Mouse (Mus musculus): ENCODE results near the gene Cxcl10. TPM values are rescaled to one million over a fixed set of nuclear protein-coding genes. Genes with fewer than 3 reads are reported as not detected.

Gene Cxcl10
- polyA plus RNA-seq, 1 experiment from 2014 or later, result 0.29 TPM

DNA sequence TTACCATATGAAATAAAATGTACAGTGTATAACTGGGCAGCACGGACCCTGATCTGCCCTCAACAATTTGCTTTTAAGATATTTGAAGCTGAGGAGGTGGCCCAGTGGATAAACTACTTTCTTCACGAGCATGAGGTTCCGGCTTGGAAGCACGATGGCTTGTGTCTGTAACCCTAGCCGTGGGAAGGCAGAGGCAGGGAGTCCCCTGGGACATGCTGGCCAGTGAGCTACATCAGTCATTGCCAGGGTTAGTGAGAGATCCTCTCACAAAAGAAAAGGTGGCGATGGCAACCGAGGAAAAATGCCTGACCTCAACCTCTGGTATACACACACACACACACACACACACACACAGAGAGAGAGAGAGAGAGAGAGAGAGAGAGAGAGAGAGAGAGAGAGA lies 35.1 kb upstream of the Cxcl10 start:
- WGBS, result 43% methylated on average over 7 of the region's 7 CpGs
- Histone ChIP-seq H3K4me1 (no peaks in the 10 kb centered on the region), H3K27me3 (no peaks in the 10 kb centered on the region), H3K9ac (no peak overlapping the region), H3K36me3 (no peaks in the 10 kb centered on the region), H3K4me2 (replicated peaks) (no peak overlapping the region), H3K27ac (no peak overlapping the region), H3K9me3 (no peaks in the 10 kb centered on the region), H3K4me3 (no peak overlapping the region)
- ATAC-seq (ENCODE audit: insufficient number of reproducible peaks, insufficient read depth, low FRiP score, low TSS enrichment), result no peak; the same call in 1 of the 2 replicates

DNA sequence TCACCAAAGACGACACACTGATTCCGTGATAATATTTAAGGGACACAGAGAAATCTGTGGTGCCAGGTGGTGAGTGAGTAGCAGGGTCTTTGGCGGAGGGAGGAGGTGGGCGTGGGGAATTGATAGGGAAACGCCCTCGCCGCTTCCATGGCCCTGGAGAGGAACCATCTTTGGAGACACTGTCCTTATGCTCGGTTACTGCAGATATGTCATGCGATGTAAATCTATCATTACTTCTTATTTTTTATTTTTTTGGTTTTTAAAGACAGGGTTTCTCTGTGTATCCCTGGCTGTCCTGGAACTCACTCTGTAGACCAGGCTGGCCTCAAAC lies 33.6 kb upstream of the Cxcl10 start:
- no peaks in the 10 kb centered on the region for H3K36me3 ChIP-seq
- H3K27ac ChIP-seq, result no peak overlapping the region
- ATAC-seq (ENCODE audit: insufficient number of reproducible peaks, insufficient read depth, low FRiP score, low TSS enrichment), result no peak
- H3K4me3 ChIP-seq, result no peak overlapping the region
- H3K27me3 ChIP-seq, result no peaks in the 10 kb centered on the region
- no peaks in the 10 kb centered on the region for H3K9me3 ChIP-seq
- H3K4me1 ChIP-seq, result 0 out of 2 replicates have a peak, but pooled peaks cover 3% of the 10 kb centered on the region
- no peak overlapping the region for H3K4me2 ChIP-seq (replicated peaks)
- no peak overlapping the region for H3K9ac ChIP-seq
- WGBS, result 67% methylated on average over 9 of the region's 9 CpGs

DNA sequence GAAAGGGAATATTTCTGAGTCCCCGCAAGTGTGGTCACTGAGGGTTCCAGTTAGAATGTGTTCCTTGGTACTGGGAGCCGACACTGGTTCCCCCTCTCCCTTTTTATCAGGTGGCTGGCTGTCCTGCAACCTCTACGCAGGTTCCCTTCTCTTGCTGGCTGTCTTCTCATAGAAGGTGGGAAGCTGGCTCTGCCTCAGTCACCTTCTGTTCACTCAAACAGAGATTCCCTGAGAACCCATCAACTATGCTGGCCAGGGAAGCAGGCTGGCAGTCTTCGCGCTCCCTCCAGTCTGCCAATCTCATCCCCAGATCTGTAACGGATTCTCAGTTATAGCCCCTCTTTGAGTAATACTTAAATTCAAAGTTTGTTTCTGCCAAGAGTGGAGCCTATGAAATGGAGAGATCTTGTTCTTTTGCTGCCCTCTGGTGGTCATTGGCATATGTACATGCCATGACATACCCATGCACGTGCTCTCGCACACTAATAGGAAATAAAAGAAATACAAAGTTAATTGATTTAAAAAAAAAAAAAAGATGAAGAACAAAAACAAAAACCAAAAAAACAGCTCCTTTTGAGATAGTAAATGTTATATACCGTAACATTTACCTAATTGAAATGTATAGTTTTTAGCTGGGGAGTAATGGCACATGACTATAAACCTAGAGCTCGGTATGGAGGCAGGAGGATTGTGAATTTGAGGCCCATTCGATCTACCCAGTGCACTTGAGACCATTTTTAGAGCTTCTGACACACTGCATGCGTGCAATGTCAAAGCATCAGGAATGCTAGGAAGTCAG lies 33.1 kb upstream of the Cxcl10 start:
- Histone ChIP-seq H3K27ac (no peak overlapping the region), H3K9ac (no peak overlapping the region), H3K9me3 (no peaks in the 10 kb centered on the region), H3K4me3 (no peak overlapping the region), H3K36me3 (no peaks in the 10 kb centered on the region), H3K4me1 (peaks cover 8% of the 10 kb centered on the region; the same call in 1 of the 2 replicates), H3K4me2 (replicated peaks) (no peak overlapping the region), H3K27me3 (no peaks in the 10 kb centered on the region)
- no peak for ATAC-seq (ENCODE audit: insufficient number of reproducible peaks, insufficient read depth, low FRiP score, low TSS enrichment)
- 35% methylated on average over 12 of the region's 12 CpGs for WGBS

DNA sequence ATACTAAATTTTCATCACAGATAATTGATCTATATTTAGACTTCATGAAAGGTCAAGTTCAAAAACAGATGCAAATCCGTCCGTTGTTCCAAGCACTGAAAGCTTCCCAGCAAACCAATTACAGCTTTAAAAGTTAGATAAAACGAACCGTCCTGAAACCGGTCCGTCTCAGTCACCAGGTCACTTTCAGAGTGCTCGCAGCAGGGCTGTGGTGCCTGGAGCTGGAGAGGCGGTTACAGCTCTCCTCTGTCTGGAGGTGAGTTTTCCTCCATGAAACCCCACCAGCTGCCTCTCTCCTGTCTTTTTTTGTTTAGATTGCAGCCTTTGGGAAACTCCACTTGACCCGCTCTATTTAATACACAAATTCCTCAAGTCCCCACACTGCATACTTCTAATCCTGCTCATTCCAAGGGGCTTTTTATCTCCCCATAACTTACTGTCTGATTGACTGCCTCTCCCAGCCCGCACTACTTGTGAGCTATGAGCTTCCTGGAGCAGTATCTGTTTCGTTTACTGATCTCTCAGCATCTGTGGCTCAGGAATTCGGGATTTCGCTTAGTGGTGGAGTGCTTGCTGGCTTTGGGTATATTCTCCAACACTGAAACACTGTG lies 28.2 kb upstream of the Cxcl10 start:
- no peaks in the 10 kb centered on the region for H3K36me3 ChIP-seq
- no peak overlapping the region for H3K4me3 ChIP-seq
- WGBS, result 31% methylated on average over 13 of the region's 13 CpGs
- no peak overlapping the region for H3K4me2 ChIP-seq (replicated peaks)
- ATAC-seq (ENCODE audit: insufficient number of reproducible peaks, insufficient read depth, low FRiP score, low TSS enrichment), result no peak
- no peaks in the 10 kb centered on the region for H3K27me3 ChIP-seq
- H3K27ac ChIP-seq, result no peak overlapping the region
- H3K4me1 ChIP-seq, result peaks cover 9% of the 10 kb centered on the region; the same call in 1 of the 2 replicates
- H3K9ac ChIP-seq, result no peak overlapping the region
- H3K9me3 ChIP-seq, result no peaks in the 10 kb centered on the region

DNA sequence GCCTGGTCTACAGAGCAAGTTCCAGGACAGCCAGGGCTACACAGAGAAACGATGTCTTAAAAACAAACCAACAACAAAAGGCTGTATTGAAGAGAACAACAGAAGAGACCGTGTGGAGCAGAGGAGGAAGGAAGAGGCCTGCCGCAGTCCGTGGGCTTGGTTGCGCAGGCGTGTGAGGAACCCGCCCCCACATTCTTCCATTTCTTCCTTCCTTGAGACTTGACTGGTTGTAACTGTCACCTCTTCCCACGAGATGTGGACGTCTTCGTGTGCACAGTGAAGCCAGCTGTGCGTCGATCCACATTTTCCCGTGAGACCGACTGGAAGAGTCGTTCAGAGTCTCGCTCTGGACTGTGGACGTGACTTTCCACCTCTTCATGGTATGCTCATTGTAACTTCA lies 26.7 kb upstream of the Cxcl10 start:
- Histone ChIP-seq H3K4me2 (replicated peaks) (no peak overlapping the region), H3K9ac (no peak overlapping the region), H3K27me3 (no peaks in the 10 kb centered on the region), H3K27ac (no peak overlapping the region), H3K36me3 (no peaks in the 10 kb centered on the region), H3K9me3 (no peaks in the 10 kb centered on the region), H3K4me1 (peaks cover 9% of the 10 kb centered on the region; the same call in 1 of the 2 replicates), H3K4me3 (no peak overlapping the region)
- WGBS, result 85% methylated on average over 17 of the region's 17 CpGs
- no peak for ATAC-seq (ENCODE audit: insufficient number of reproducible peaks, insufficient read depth, low FRiP score, low TSS enrichment)

DNA sequence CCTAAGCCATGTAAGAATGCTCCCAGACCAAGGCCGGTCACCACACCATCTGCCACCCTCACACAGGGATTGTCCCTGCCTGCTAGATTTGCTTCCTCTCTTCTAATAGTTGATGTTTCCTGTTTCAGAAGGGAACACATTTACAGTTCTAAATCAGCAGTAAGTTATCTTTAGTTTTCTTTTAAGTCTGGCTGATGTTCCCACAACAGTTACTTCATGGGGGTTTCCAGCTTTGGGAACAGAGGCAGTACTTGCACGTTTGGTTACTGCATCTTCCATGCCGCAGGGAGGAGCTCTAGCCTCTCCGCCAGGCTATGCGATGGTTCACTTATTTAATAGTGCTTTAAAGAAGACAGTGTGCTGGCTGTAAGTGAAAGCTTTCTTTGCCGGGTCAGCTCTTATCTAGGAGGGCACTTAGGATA lies 26.0 kb upstream of the Cxcl10 start:
- Histone ChIP-seq H3K9me3 (no peaks in the 10 kb centered on the region), H3K4me3 (no peak overlapping the region), H3K27ac (no peak overlapping the region), H3K36me3 (no peaks in the 10 kb centered on the region), H3K27me3 (no peaks in the 10 kb centered on the region), H3K4me1 (peaks cover 9% of the 10 kb centered on the region; the same call in 1 of the 2 replicates), H3K9ac (no peak overlapping the region), H3K4me2 (replicated peaks) (no peak overlapping the region)
- 71% methylated on average over 6 of the region's 6 CpGs for WGBS
- ATAC-seq (ENCODE audit: insufficient number of reproducible peaks, insufficient read depth, low FRiP score, low TSS enrichment), result no peak

DNA sequence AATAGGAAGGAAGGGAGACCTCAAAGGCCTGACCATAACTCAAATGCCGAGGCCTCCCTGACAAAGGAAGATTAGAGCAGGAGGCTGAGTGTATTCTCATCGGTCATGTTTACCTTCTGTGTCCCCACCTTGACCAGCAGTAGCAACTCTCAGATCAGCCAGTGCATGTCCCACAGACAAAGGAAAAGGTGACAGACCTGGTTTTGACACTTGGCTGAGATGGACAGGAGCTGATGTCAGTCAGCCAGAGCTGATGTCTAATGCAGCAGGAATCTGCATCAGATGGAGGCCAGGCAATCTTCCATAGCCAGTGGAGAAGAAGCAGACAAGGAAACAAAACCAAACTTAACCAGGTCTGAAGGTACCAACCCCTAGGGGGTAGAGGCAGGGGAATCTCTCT lies 23.9 kb upstream of the Cxcl10 start:
- 76% methylated on average over 2 of the region's 2 CpGs for WGBS

DNA sequence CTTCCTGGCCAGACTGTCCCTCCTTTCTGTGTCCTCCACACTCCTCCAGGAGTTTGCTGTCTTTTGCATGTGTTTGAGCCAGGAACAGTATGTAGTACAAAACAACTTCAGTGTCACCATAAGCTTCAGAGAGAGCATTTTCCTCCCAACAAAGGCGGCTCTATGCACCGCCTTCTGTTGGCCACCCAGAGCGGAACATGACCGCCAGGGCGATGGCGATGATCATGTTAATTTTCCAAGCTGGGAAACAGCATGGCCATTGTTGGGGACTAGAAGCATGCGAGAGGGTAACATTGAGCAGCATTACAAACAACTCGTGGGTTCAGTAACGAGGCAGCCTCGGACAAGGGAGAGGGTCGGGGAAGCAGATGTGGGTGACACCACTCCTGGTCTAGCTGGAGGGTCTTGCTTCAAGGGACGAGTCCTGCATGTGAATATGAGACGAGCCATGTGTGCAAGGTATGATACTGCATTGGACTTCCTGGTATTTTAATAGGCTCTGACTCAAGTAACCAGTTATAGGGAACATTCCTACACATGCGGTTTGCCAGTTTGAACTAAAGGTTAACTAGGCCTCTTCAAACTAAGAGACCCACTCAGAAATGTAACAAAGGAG lies 22.8 kb upstream of the Cxcl10 start:
- 57% methylated on average over 14 of the region's 14 CpGs for WGBS
- H3K9me3 ChIP-seq, result no peaks in the 10 kb centered on the region
- no peaks in the 10 kb centered on the region for H3K27me3 ChIP-seq
- no peaks in the 10 kb centered on the region for H3K4me1 ChIP-seq
- no peaks in the 10 kb centered on the region for H3K36me3 ChIP-seq
- no peak overlapping the region for H3K27ac ChIP-seq
- H3K9ac ChIP-seq, result no peak overlapping the region
- 0 out of 2 replicates have a peak, but pooled peaks have one; percentile 52 for ATAC-seq (ENCODE audit: insufficient number of reproducible peaks, insufficient read depth, low FRiP score, low TSS enrichment)
- H3K4me2 ChIP-seq (replicated peaks), result no peak overlapping the region
- H3K4me3 ChIP-seq, result no peak overlapping the region

More for the DNA sequence above, 23.9 kb upstream of the Cxcl10 start:
- Histone ChIP-seq H3K27ac (no peak overlapping the region), H3K36me3 (no peaks in the 10 kb centered on the region), H3K27me3 (no peaks in the 10 kb centered on the region), H3K4me1 (peaks cover 8% of the 10 kb centered on the region; the same call in 1 of the 2 replicates), H3K4me3 (no peak overlapping the region), H3K9me3 (no peaks in the 10 kb centered on the region), H3K9ac (no peak overlapping the region), H3K4me2 (replicated peaks) (no peak overlapping the region)
- no peak for ATAC-seq (ENCODE audit: insufficient number of reproducible peaks, insufficient read depth, low FRiP score, low TSS enrichment)

DNA sequence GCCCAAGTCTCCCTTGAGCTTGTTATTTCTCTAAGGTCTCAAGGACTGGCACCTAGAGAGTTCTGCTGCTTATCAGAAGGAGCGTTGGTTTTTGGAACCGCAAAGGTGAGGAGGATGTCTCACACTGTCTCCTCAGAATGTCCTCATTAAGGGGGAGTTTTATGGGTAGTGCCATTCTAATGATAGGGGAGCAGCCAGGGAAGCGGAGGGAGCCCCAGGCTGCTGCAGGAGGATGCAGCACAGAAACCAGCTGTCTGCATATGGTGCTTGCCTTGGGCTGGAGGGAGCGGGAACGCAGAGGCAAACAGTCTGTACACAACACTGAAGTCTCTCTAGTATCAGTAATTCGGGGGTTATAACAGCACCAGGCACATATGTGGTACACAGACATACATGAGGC lies 22.2 kb upstream of the Cxcl10 start:
- Histone ChIP-seq H3K4me2 (replicated peaks) (no peak overlapping the region), H3K9ac (no peak overlapping the region), H3K4me1 (no peaks in the 10 kb centered on the region), H3K9me3 (no peaks in the 10 kb centered on the region), H3K4me3 (no peak overlapping the region), H3K36me3 (no peaks in the 10 kb centered on the region), H3K27me3 (no peaks in the 10 kb centered on the region), H3K27ac (no peak overlapping the region)
- no peak for ATAC-seq (ENCODE audit: insufficient number of reproducible peaks, insufficient read depth, low FRiP score, low TSS enrichment)
- WGBS, result 80% methylated on average over 6 of the region's 6 CpGs

DNA sequence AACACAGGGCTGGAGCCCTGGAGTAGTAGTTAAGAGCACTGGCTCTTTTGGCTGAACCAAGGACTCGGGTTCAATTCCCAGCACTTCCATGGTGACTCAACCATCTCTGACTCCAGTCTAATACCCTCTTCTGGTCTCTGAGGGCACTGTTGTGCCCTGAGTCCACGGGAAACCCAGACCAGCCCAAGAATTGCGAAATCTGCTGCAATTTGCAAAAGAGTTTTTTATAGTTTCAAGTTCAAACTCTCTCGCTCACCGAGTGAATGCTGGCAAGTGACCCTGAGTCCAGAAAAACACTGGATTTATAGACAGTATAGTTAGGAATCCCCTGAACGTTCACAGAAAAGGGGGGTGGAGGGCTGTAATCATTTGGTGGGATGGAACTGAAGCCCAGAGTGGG lies 21.7 kb upstream of the Cxcl10 start:
- Histone ChIP-seq H3K9ac (no peak overlapping the region), H3K9me3 (no peaks in the 10 kb centered on the region), H3K36me3 (no peaks in the 10 kb centered on the region), H3K4me2 (replicated peaks) (no peak overlapping the region), H3K27me3 (no peaks in the 10 kb centered on the region), H3K4me3 (no peak overlapping the region), H3K4me1 (no peaks in the 10 kb centered on the region), H3K27ac (no peak overlapping the region)
- ATAC-seq (ENCODE audit: insufficient number of reproducible peaks, insufficient read depth, low FRiP score, low TSS enrichment), result no peak
- 79% methylated on average over 6 of the region's 6 CpGs for WGBS

DNA sequence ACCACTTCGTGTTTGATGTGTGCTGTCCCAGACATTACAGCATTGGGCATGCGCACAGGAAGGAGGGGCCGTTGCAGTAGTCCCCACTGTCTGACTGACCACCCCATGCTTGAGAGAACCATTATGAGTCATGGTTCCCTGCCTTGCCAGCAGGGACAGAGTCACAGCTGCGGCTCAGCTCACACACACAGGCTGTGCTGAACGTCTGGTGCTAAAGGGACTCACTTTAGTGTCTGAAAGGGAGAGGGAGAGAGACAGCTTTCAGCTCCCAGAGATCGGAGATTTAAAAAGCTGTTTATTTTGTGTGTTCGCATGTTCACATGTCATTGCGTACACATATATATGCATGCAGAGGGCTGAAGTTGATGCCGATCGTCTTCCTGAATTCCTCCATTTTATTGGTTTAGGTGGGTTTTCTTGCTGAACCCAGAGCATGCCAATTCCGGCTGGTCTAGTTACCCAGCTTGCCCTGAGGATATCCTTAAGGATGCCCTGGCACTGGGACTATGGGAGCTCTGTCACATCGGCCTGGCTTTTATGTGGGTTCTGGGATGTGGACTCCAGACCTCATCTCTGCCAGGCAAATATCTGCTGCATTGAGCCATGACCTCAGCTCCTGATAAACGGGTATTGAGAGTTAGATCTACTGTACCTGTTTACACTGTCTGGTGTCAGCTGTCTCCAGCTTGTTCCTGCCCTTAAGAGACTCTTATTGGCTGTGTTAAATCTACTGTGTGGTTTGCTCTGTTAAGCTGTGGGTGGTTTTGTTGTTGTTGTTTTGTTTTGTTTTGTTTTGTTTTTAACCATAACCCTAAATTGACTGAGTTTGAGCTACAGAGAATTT lies 20.7 kb upstream of the Cxcl10 start:
- H3K4me3 ChIP-seq, result no peak overlapping the region
- 72% methylated on average over 13 of the region's 13 CpGs for WGBS
- H3K27me3 ChIP-seq, result no peaks in the 10 kb centered on the region
- H3K9me3 ChIP-seq, result no peaks in the 10 kb centered on the region
- no peak overlapping the region for H3K9ac ChIP-seq
- no peaks in the 10 kb centered on the region for H3K4me1 ChIP-seq
- ATAC-seq (ENCODE audit: insufficient number of reproducible peaks, insufficient read depth, low FRiP score, low TSS enrichment), result peak; percentile 47; the same call in 1 of the 2 replicates
- H3K4me2 ChIP-seq (replicated peaks), result no peak overlapping the region
- H3K36me3 ChIP-seq, result no peaks in the 10 kb centered on the region
- H3K27ac ChIP-seq, result no peak overlapping the region
